Mouse (Mus musculus) urinary bladder, adult 2 months (tissue): ENCODE results near the gene Trim66. TPM values are rescaled to one million over a fixed set of nuclear protein-coding genes. Genes with fewer than 3 reads are reported as not detected.

Experiments
- DNase-seq: peaks from one replicate; pipeline ENCODE4 v3.0.0; 2022; ENCODE audit warnings: low spot score
- polyA plus RNA-seq: library from polyadenylated mRNA; depleted of rRNA; stranded (reverse); fragments of >200 nt; gene quantifications from 2 replicates; pipeline ENCODE4 v1.2.3, GENCODE M21; 2012

Gene Trim66
- polyA plus RNA-seq, 1 experiment: 0.15 TPM

- DNase-seq: no peak
These were observed 14.2 kb upstream of the Trim66 start for GRCm38 (mm10) chr7:109522084-109522483.

GRCm38 (mm10) chr7:109519936-109520335, 12.0 kb upstream of the Trim66 start:
- no peak for DNase-seq

GRCm38 (mm10) chr7:109518838-109519696, 11.1 kb upstream of the Trim66 start, which contains the start of gene Rpl27a:
Rpl27a (plus strand) TSS chr7:109519147.
- DNase-seq: peak; percentile 95

GRCm38 (mm10) chr7:109518036-109518681, 10.2 kb upstream of the Trim66 start:
- DNase-seq: no peak

GRCm38 (mm10) chr7:109516500-109516899, 8.6 kb upstream of the Trim66 start:
- DNase-seq: no peak

- no peak for DNase-seq
These were observed 3.9 kb upstream of the Trim66 start for GRCm38 (mm10) chr7:109511838-109512237.

- no peak for DNase-seq
These were observed 2.9 kb upstream of the Trim66 start for GRCm38 (mm10) chr7:109510799-109511198.

- DNase-seq: no peak
These were observed 362 bp downstream of the Trim66 start for GRCm38 (mm10) chr7:109507572-109507971.

GRCm38 (mm10) chr7:109507119-109507518, 815 bp downstream of the Trim66 start:
- DNase-seq: no peak

GRCm38 (mm10) chr7:109497507-109497906, 10.4 kb downstream of the Trim66 start:
- DNase-seq: no peak

- DNase-seq: no peak
These were observed 14.3 kb downstream of the Trim66 start for GRCm38 (mm10) chr7:109493319-109494316.

- DNase-seq: no peak
These were observed 15.2 kb downstream of the Trim66 start for GRCm38 (mm10) chr7:109492616-109493318.

GRCm38 (mm10) chr7:109484221-109484620, 23.7 kb downstream of the Trim66 start:
- no peak for DNase-seq

- DNase-seq: no peak
These were observed 27.2 kb downstream of the Trim66 start for GRCm38 (mm10) chr7:109480765-109481197.

- DNase-seq: no peak
These were observed 30.0 kb downstream of the Trim66 start for GRCm38 (mm10) chr7:109477926-109478325.

GRCm38 (mm10) chr7:109470700-109471099, 37.2 kb downstream of the Trim66 start:
- DNase-seq: no peak

GRCm38 (mm10) chr7:109468262-109468701, 39.7 kb downstream of the Trim66 start:
- no peak for DNase-seq

GRCm38 (mm10) chr7:109467591-109467990, 40.3 kb downstream of the Trim66 start:
- DNase-seq: no peak

GRCm38 (mm10) chr7:109460698-109461097, 47.2 kb downstream of the Trim66 start:
- DNase-seq: no peak

GRCm38 (mm10) chr7:109456563-109456962, 51.4 kb downstream of the Trim66 start:
- no peak for DNase-seq

- DNase-seq: no peak
These were observed 52.2 kb downstream of the Trim66 start for GRCm38 (mm10) chr7:109455748-109456147.
